Mouse (Mus musculus) lung, postnatal 14 days (tissue): Measurements from ENCODE around the gene Hpse.

Experiments
- DNase-seq: peaks from one replicate; pipeline ENCODE4 v3.0.0; 2021

Hpse gene

GRCm38 (mm10) chr5:100719235-100720088 is at the start of gene Hpse:
TSS of gene Hpse (minus strand) at chr5:100719716.
- peak; percentile 68 for DNase-seq

- no peak for DNase-seq
Measured at GRCm38 (mm10) chr5:100766026-100766425, 46.5 kb upstream of the Hpse start.

- no peak for DNase-seq
Measured at GRCm38 (mm10) chr5:100761736-100762135, 42.2 kb upstream of the Hpse start.

GRCm38 (mm10) chr5:100760049-100760663 is 40.6 kb upstream of the Hpse start:
- DNase-seq, result no peak

- no peak for DNase-seq
Measured at GRCm38 (mm10) chr5:100758121-100758520, 38.6 kb upstream of the Hpse start.

GRCm38 (mm10) chr5:100753407-100753806 is 33.9 kb upstream of the Hpse start:
- no peak for DNase-seq

GRCm38 (mm10) chr5:100751655-100752054 is 32.1 kb upstream of the Hpse start:
- no peak for DNase-seq

GRCm38 (mm10) chr5:100750617-100751255 is 31.2 kb upstream of the Hpse start:
- no peak for DNase-seq

GRCm38 (mm10) chr5:100738802-100739201 is 19.3 kb upstream of the Hpse start:
- no peak for DNase-seq

- no peak for DNase-seq
Measured at GRCm38 (mm10) chr5:100736919-100737318, 17.4 kb upstream of the Hpse start.

- DNase-seq, result no peak
Measured at GRCm38 (mm10) chr5:100734535-100734934, 15.0 kb upstream of the Hpse start.

- DNase-seq, result peak; percentile 5
Measured at GRCm38 (mm10) chr5:100728757-100729156, 9.2 kb upstream of the Hpse start.

GRCm38 (mm10) chr5:100726001-100726400 is 6.5 kb upstream of the Hpse start:
- no peak for DNase-seq

GRCm38 (mm10) chr5:100716762-100717161 is 2.8 kb downstream of the Hpse start:
- DNase-seq, result no peak

- DNase-seq, result no peak
Measured at GRCm38 (mm10) chr5:100711219-100711618, 8.3 kb downstream of the Hpse start.

GRCm38 (mm10) chr5:100710012-100710411 is 9.5 kb downstream of the Hpse start:
- DNase-seq, result no peak

- no peak for DNase-seq
Measured at GRCm38 (mm10) chr5:100709035-100709434, 10.5 kb downstream of the Hpse start.

- no peak for DNase-seq
Measured at GRCm38 (mm10) chr5:100706675-100707074, 12.8 kb downstream of the Hpse start.

GRCm38 (mm10) chr5:100704272-100704671 is 15.2 kb downstream of the Hpse start:
- DNase-seq, result no peak

- no peak for DNase-seq
Measured at GRCm38 (mm10) chr5:100702325-100702724, 17.2 kb downstream of the Hpse start.

GRCm38 (mm10) chr5:100700861-100701620 is 18.5 kb downstream of the Hpse start:
- no peak for DNase-seq

- no peak for DNase-seq
Measured at GRCm38 (mm10) chr5:100697886-100698285, 21.6 kb downstream of the Hpse start.

- no peak for DNase-seq
Measured at GRCm38 (mm10) chr5:100697398-100697797, 22.1 kb downstream of the Hpse start.
